Mouse (Mus musculus): Measurements from ENCODE around the gene Gm20422. TPM values are rescaled to one million over a fixed set of nuclear protein-coding genes. Genes with fewer than 3 reads are reported as not detected.

The Gm20422 gene
- total RNA-seq, 1 experiment = not detected

DNA sequence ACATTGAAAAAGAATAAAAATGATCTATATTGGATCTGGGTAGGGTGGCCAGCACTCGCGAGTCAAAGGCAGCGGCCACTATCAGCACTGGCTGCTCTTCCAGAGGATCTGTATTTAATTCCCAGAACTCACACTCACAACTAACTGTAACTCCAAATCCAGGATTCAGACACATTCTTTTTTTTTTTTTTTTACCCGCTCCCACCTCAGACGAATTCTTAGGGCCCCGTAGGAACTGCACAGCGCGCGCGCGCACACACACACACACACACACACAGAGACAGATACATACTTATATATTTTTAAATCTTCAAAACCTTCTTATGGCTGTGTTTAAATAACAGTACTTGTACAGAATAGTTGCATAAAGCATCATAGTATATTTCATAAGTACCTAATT, 15.7 kb upstream of the Gm20422 start:
- peak overlapping the region; percentile 93 to 94; a peak in 3 of 4 replicates for H3K4me3 ChIP-seq (ENCODE audit: insufficient read depth in 1 of 2, low read depth in 1 of 2, low read length in 2 of 2, poor library complexity in 1 of 2, severe bottlenecking in 1 of 2)
- H3K9me3 ChIP-seq (ENCODE audit: control insufficient read depth, insufficient read depth, low read depth, low read length) = no peaks in the 10 kb centered on the region
- peak overlapping the region; percentile 57; the same call in 1 of the 2 replicates for H3K9ac ChIP-seq (ENCODE audit: insufficient read depth, low read depth, low read length, poor library complexity, severe bottlenecking)
- peak overlapping the region; percentile 82; the same call in 1 of the 2 replicates for H3K27ac ChIP-seq (ENCODE audit: insufficient read depth, low read depth, low read length, poor library complexity, severe bottlenecking)
- in situ Hi-C loops (cut with MboI; ENCODE audit: low sequenced_read_pairs in 2 of 2, unreplicated experiment in 2 of 2) = no loop called here
- DNase-seq (ENCODE audit: low read depth, low spot score) = no peak
- H3K4me1 ChIP-seq (ENCODE audit: control insufficient read depth in 2 of 2, insufficient read depth in 2 of 2, low read length in 2 of 2, poor library complexity in 1 of 2) = peaks cover 4% of the 10 kb centered on the region in 2 experiments; a peak in 1 of 4 replicates
- H3K36me3 ChIP-seq (ENCODE audit: control insufficient read depth, insufficient read depth, low read length, poor library complexity, severe bottlenecking) = peaks cover 22% of the 10 kb centered on the region
- TF ChIP-seq ZNF384 (IDR thresholded peaks at IDR 0.05; ENCODE audit: low read depth, low read length) (peak; percentile 63; the same call in 1 of the 2 replicates), ZC3H11A (IDR thresholded peaks at IDR 0.05; ENCODE audit: borderline replicate concordance, low read depth, low read length) (no peak)

DNA sequence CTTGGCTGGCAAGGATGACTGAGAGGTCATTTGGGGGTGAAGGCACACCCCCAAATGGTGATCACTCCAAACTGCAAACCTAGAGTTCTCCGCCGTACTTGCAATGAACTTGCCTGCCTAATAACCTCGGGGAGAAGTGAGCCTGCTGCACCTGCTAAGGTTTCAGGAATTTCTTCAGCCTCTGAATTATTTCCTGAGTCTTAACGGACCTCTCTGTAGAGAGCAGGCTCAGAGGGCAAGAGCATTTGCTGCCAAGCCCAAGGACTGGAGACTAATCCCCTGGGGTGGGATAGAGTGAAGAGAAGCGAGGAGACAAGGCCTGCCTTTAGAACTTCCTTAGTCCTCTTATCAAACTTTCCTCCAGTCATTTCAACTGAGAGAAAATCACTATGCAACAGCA, 15.0 kb upstream of the Gm20422 start:
- no peak overlapping the region for H3K27ac ChIP-seq (ENCODE audit: insufficient read depth, low read depth, low read length, poor library complexity, severe bottlenecking)
- H3K9me3 ChIP-seq (ENCODE audit: control insufficient read depth, insufficient read depth, low read depth, low read length) = no peaks in the 10 kb centered on the region
- in situ Hi-C loops (cut with MboI; ENCODE audit: low sequenced_read_pairs in 2 of 2, unreplicated experiment in 2 of 2) = no loop called here
- H3K36me3 ChIP-seq (ENCODE audit: control insufficient read depth, insufficient read depth, low read length, poor library complexity, severe bottlenecking) = peaks cover 17% of the 10 kb centered on the region
- peak overlapping the region in 1 of 2 experiments; percentile 94; a peak in 2 of 4 replicates for H3K4me3 ChIP-seq (ENCODE audit: insufficient read depth in 1 of 2, low read depth in 1 of 2, low read length in 2 of 2, poor library complexity in 1 of 2, severe bottlenecking in 1 of 2)
- TF ChIP-seq CHD2 (IDR thresholded peaks at IDR 0.05; ENCODE audit: low read depth, low read length) (no peak), ZNF384 (IDR thresholded peaks at IDR 0.05; ENCODE audit: low read depth, low read length) (no peak), MAFK (IDR thresholded peaks at IDR 0.05; ENCODE audit: insufficient read depth, low read depth, low read length) (no peak), ZC3H11A (IDR thresholded peaks at IDR 0.05; ENCODE audit: borderline replicate concordance, low read depth, low read length) (no peak)
- DNase-seq (ENCODE audit: low read depth, low spot score) = no peak
- peaks cover 4% of the 10 kb centered on the region in 2 experiments; a peak in 1 of 4 replicates for H3K4me1 ChIP-seq (ENCODE audit: control insufficient read depth in 2 of 2, insufficient read depth in 2 of 2, low read length in 2 of 2, poor library complexity in 1 of 2)
- no peak overlapping the region for H3K9ac ChIP-seq (ENCODE audit: insufficient read depth, low read depth, low read length, poor library complexity, severe bottlenecking)

DNA sequence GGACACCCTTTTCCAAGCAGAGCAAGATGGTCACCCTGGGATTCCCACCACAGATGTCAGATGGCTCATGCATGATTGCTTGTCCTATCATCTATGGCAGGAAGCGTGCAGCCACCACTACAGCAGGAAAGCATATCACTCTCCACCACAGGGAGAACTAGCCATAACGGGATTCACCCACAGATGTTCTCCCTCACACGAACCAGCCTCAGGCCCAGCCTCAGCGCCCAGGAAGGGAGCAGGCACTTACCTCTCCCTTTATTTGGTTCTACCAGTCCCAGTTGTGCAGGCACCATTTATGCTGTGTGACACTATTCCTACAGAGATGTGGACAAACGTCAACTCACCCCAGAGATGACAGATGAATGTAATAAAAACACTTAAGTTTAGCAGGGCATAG, 14.4 kb upstream of the Gm20422 start:
- no peak for DNase-seq (ENCODE audit: low read depth, low spot score)
- no peak overlapping the region for H3K4me3 ChIP-seq (ENCODE audit: insufficient read depth in 1 of 2, low read depth in 1 of 2, low read length in 2 of 2, poor library complexity in 1 of 2, severe bottlenecking in 1 of 2)
- H3K9ac ChIP-seq (ENCODE audit: insufficient read depth, low read depth, low read length, poor library complexity, severe bottlenecking) = no peak overlapping the region
- no peak overlapping the region for H3K27ac ChIP-seq (ENCODE audit: insufficient read depth, low read depth, low read length, poor library complexity, severe bottlenecking)
- no peak for TF ChIP-seq MAFK (IDR thresholded peaks at IDR 0.05; ENCODE audit: insufficient read depth, low read depth, low read length)
- no peak for TF ChIP-seq CHD2 (IDR thresholded peaks at IDR 0.05; ENCODE audit: low read depth, low read length)
- no peak for TF ChIP-seq HCFC1 (IDR thresholded peaks at IDR 0.05; ENCODE audit: borderline replicate concordance, insufficient read depth, low read length)
- no peak for TF ChIP-seq ZC3H11A (IDR thresholded peaks at IDR 0.05; ENCODE audit: borderline replicate concordance, low read depth, low read length)
- TF ChIP-seq ZNF384 (IDR thresholded peaks at IDR 0.05; ENCODE audit: low read depth, low read length) = no peak
- in situ Hi-C loops (cut with MboI; ENCODE audit: low sequenced_read_pairs in 2 of 2, unreplicated experiment in 2 of 2) = no loop called here
- H3K4me1 ChIP-seq (ENCODE audit: control insufficient read depth in 2 of 2, insufficient read depth in 2 of 2, low read length in 2 of 2, poor library complexity in 1 of 2) = peaks cover 4% of the 10 kb centered on the region in 2 experiments; a peak in 1 of 4 replicates
- no peaks in the 10 kb centered on the region for H3K9me3 ChIP-seq (ENCODE audit: control insufficient read depth, insufficient read depth, low read depth, low read length)
- H3K36me3 ChIP-seq (ENCODE audit: control insufficient read depth, insufficient read depth, low read length, poor library complexity, severe bottlenecking) = peaks cover 12% of the 10 kb centered on the region

DNA sequence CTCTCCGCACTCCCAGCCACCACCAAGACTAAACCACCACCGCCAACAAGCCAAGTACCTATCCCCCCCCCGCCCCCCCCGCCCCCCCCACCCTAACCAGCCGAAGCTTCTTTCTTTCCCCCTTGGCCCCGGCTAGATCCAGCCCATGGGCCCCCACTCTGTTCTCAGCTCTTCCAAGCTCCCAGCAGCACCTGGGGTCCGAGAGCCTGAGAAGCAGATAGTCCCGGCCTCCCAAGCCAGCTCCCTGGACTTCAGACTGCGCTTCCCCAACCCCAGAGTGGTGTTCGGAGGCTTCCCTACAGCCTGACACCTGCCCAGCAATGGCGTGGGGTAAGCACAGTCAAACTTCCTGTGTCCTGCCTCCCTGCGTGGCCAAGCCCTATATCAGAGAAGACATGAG, 2.4 kb upstream of the Gm20422 start:
- DNase-seq (ENCODE audit: low read depth, low spot score) = no peak
- Histone ChIP-seq H3K36me3 (ENCODE audit: control insufficient read depth, insufficient read depth, low read length, poor library complexity, severe bottlenecking) (no peaks in the 10 kb centered on the region), H3K9ac (ENCODE audit: insufficient read depth, low read depth, low read length, poor library complexity, severe bottlenecking) (peak overlapping the region; percentile 90), H3K4me1 (ENCODE audit: control insufficient read depth in 2 of 2, insufficient read depth in 2 of 2, low read length in 2 of 2, poor library complexity in 1 of 2) (peaks cover 2 to 8% of the 10 kb centered on the region in 2 experiments; a peak in 3 of 4 replicates), H3K27ac (ENCODE audit: insufficient read depth, low read depth, low read length, poor library complexity, severe bottlenecking) (peak overlapping the region; percentile 70), H3K4me3 (ENCODE audit: insufficient read depth in 1 of 2, low read depth in 1 of 2, low read length in 2 of 2, poor library complexity in 1 of 2, severe bottlenecking in 1 of 2) (peak overlapping the region; percentile 59 to 68), H3K9me3 (ENCODE audit: control insufficient read depth, insufficient read depth, low read depth, low read length) (no peaks in the 10 kb centered on the region)
- no peak for TF ChIP-seq MAFK (IDR thresholded peaks at IDR 0.05; ENCODE audit: insufficient read depth, low read depth, low read length)
- TF ChIP-seq HCFC1 (IDR thresholded peaks at IDR 0.05; ENCODE audit: borderline replicate concordance, insufficient read depth, low read length) = no peak
- no peak for TF ChIP-seq ZC3H11A (IDR thresholded peaks at IDR 0.05; ENCODE audit: borderline replicate concordance, low read depth, low read length)
- TF ChIP-seq ZNF384 (IDR thresholded peaks at IDR 0.05; ENCODE audit: low read depth, low read length) = no peak
- no peak for TF ChIP-seq CHD2 (IDR thresholded peaks at IDR 0.05; ENCODE audit: low read depth, low read length)
- in situ Hi-C loops (cut with MboI; ENCODE audit: low sequenced_read_pairs in 2 of 2, unreplicated experiment in 2 of 2) = no loop called here

DNA sequence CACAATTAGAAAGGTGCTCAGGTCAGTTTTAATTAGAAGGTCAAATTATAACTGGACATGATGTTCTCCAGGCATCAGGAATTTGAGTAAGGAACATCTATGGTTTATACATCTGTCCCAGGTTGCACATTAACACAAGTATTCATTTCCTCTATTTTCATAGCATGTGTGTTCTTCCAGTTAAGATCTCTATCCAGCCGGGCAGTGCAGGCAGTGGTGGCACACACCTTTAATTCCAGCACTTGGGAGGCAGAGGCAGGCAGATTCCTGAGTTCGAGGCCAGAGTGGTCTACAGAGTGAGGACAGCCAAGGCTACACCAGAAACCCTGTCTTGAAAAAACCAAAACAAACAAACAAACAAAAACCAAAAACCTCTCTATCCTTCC, 456 bp upstream of the Gm20422 start:
- H3K4me3 ChIP-seq (ENCODE audit: insufficient read depth in 1 of 2, low read depth in 1 of 2, low read length in 2 of 2, poor library complexity in 1 of 2, severe bottlenecking in 1 of 2) = no peak overlapping the region
- no peak overlapping the region for H3K27ac ChIP-seq (ENCODE audit: insufficient read depth, low read depth, low read length, poor library complexity, severe bottlenecking)
- no peak overlapping the region for H3K9ac ChIP-seq (ENCODE audit: insufficient read depth, low read depth, low read length, poor library complexity, severe bottlenecking)
- in situ Hi-C loops (cut with MboI; ENCODE audit: low sequenced_read_pairs in 2 of 2, unreplicated experiment in 2 of 2) = no loop called here
- no peak for DNase-seq (ENCODE audit: low read depth, low spot score)
- no peak for TF ChIP-seq CHD2 (IDR thresholded peaks at IDR 0.05; ENCODE audit: low read depth, low read length)
- no peak for TF ChIP-seq ZC3H11A (IDR thresholded peaks at IDR 0.05; ENCODE audit: borderline replicate concordance, low read depth, low read length)
- no peak for TF ChIP-seq ZNF384 (IDR thresholded peaks at IDR 0.05; ENCODE audit: low read depth, low read length)
- TF ChIP-seq MAFK (IDR thresholded peaks at IDR 0.05; ENCODE audit: insufficient read depth, low read depth, low read length) = no peak
- TF ChIP-seq HCFC1 (IDR thresholded peaks at IDR 0.05; ENCODE audit: borderline replicate concordance, insufficient read depth, low read length) = no peak
- peaks cover 2 to 8% of the 10 kb centered on the region in 2 experiments; a peak in 3 of 4 replicates for H3K4me1 ChIP-seq (ENCODE audit: control insufficient read depth in 2 of 2, insufficient read depth in 2 of 2, low read length in 2 of 2, poor library complexity in 1 of 2)
- H3K36me3 ChIP-seq (ENCODE audit: control insufficient read depth, insufficient read depth, low read length, poor library complexity, severe bottlenecking) = 0 out of 2 replicates have a peak, but pooled peaks cover 2% of the 10 kb centered on the region
- no peaks in the 10 kb centered on the region for H3K9me3 ChIP-seq (ENCODE audit: control insufficient read depth, insufficient read depth, low read depth, low read length)

Data from ES-E14 (cell line).